Mouse (Mus musculus): ENCODE measurements at regions not wholly inside any gene's neighbourhood (a gene's known extent, or its start where the extent isn't known, plus 50 kb on each side); places are given as distances from the start of the nearest gene placed in this dataset.

- no peak overlapping the region for H3K27ac ChIP-seq (replicated peaks)
- TF ChIP-seq EP300 (optimal IDR thresholded peaks at IDR 0.05) (no peak), CTCF (IDR thresholded peaks at IDR 0.05; ENCODE audit: low read depth) (no peak)
Observed at GRCm38 (mm10) chr10:98608221-98608941, 305.8 kb upstream of the Atp2b1 start.

GRCm38 (mm10) chr10:98610708-98611107 lies 303.5 kb upstream of the Atp2b1 start:
- TF ChIP-seq EP300 (optimal IDR thresholded peaks at IDR 0.05) (no peak), CTCF (IDR thresholded peaks at IDR 0.05; ENCODE audit: low read depth) (no peak)
- no peak for ATAC-seq (ENCODE audit: low FRiP score, low TSS enrichment)
- H3K9me3 ChIP-seq (ENCODE audit: control insufficient read depth, low read length), result no peaks in the 10 kb centered on the region
- WGBS, result 60% methylated on average over 6 of the region's 6 CpGs
- H3K27me3 ChIP-seq (ENCODE audit: control insufficient read depth, insufficient read depth, low read length), result no peaks in the 10 kb centered on the region
- H3K4me3 ChIP-seq (ENCODE audit: low read depth, low read length), result no peak overlapping the region
- no peaks in the 10 kb centered on the region for H3K4me1 ChIP-seq (replicated peaks; ENCODE audit: control insufficient read depth, insufficient read depth)
- no peak for DNase-seq (ENCODE audit: low spot score)
- H3K36me3 ChIP-seq (ENCODE audit: control insufficient read depth, insufficient read depth, low read length), result no peaks in the 10 kb centered on the region
- no peak overlapping the region for H3K4me2 ChIP-seq (replicated peaks; ENCODE audit: low read depth)
- no peak overlapping the region for H3K27ac ChIP-seq (replicated peaks)
- no peak overlapping the region for H3K9ac ChIP-seq (ENCODE audit: low read length)

More at GRCm38 (mm10) chr10:98608221-98608941, 305.8 kb upstream of the Atp2b1 start:
- WGBS, result 83% methylated on average over 18 of the region's 18 CpGs
- Histone ChIP-seq H3K9me3 (ENCODE audit: control insufficient read depth, low read length) (no peaks in the 10 kb centered on the region), H3K27me3 (ENCODE audit: control insufficient read depth, insufficient read depth, low read length) (no peaks in the 10 kb centered on the region), H3K36me3 (ENCODE audit: control insufficient read depth, insufficient read depth, low read length) (no peaks in the 10 kb centered on the region), H3K4me3 (ENCODE audit: low read depth, low read length) (no peak overlapping the region), H3K4me1 (replicated peaks; ENCODE audit: control insufficient read depth, insufficient read depth) (no peaks in the 10 kb centered on the region), H3K4me2 (replicated peaks; ENCODE audit: low read depth) (no peak overlapping the region), H3K9ac (ENCODE audit: low read length) (no peak overlapping the region)
- ATAC-seq (ENCODE audit: low FRiP score, low TSS enrichment), result no peak
- no peak for DNase-seq (ENCODE audit: low spot score)

- H3K4me1 ChIP-seq (replicated peaks; ENCODE audit: control insufficient read depth, insufficient read depth), result no peaks in the 10 kb centered on the region
- H3K36me3 ChIP-seq (ENCODE audit: control insufficient read depth, insufficient read depth, low read length), result no peaks in the 10 kb centered on the region
- DNase-seq (ENCODE audit: low spot score) (no peak), ATAC-seq (ENCODE audit: low FRiP score, low TSS enrichment) (no peak)
- no peaks in the 10 kb centered on the region for H3K9me3 ChIP-seq (ENCODE audit: control insufficient read depth, low read length)
- H3K4me3 ChIP-seq (ENCODE audit: low read depth, low read length), result no peak overlapping the region
- 81% methylated on average over 4 of the region's 4 CpGs for WGBS
- TF ChIP-seq CTCF (IDR thresholded peaks at IDR 0.05; ENCODE audit: low read depth), result no peak
- no peak overlapping the region for H3K9ac ChIP-seq (ENCODE audit: low read length)
- no peak overlapping the region for H3K4me2 ChIP-seq (replicated peaks; ENCODE audit: low read depth)
- H3K27me3 ChIP-seq (ENCODE audit: control insufficient read depth, insufficient read depth, low read length), result no peaks in the 10 kb centered on the region
- no peak overlapping the region for H3K27ac ChIP-seq (replicated peaks)
Observed at GRCm38 (mm10) chr10:98611707-98612360, 302.4 kb upstream of the Atp2b1 start.

DNA sequence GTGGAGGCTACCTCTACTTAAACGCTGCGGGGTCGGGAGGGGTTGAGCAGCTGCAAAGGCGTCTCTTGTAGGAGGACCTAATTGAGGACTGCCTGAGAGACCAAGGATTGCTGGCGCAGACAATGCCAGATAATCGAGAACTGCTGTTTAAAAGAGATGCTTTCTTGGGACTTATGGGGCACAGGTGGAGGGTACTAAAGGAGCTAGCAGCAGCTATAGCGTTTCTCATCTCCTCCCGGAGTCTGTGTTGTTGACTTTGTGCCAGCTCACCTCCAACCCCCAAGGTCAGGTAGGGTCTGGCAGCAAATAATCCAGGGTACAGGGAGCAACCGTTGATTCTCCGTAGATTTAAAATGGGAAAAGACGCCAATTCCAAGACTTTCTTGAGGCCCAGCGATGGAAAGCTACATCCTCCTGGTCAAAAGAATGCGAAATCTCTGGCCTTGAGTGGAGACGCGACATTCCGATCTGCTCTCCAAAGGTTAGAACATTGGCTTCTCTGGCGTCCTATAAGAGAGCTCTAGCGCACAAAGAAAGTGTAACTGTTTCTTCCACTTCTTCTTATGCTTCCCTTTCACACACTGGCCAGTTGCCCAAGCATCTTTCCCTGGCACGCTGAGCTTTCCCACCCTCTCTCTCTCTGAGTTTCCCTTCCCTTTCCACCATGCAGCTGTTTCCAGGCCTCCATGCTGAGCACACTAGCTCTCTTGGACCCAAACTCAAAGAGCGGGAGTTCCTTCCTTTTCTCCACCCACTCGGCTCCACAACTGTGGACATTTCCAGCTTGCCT lies 295.3 kb upstream of the Atp2b1 start:
- DNase-seq (ENCODE audit: low spot score) (no peak), ATAC-seq (ENCODE audit: low FRiP score, low TSS enrichment) (no peak)
- Histone ChIP-seq H3K27me3 (ENCODE audit: control insufficient read depth, insufficient read depth, low read length) (no peaks in the 10 kb centered on the region), H3K9ac (ENCODE audit: low read length) (no peak overlapping the region), H3K4me2 (replicated peaks; ENCODE audit: low read depth) (no peak overlapping the region), H3K4me3 (ENCODE audit: low read depth, low read length) (no peak overlapping the region), H3K9me3 (ENCODE audit: control insufficient read depth, low read length) (no peaks in the 10 kb centered on the region), H3K4me1 (replicated peaks; ENCODE audit: control insufficient read depth, insufficient read depth) (no peaks in the 10 kb centered on the region), H3K36me3 (ENCODE audit: control insufficient read depth, insufficient read depth, low read length) (no peaks in the 10 kb centered on the region), H3K27ac (replicated peaks) (no peak overlapping the region)
- TF ChIP-seq CTCF (IDR thresholded peaks at IDR 0.05; ENCODE audit: low read depth) (no peak), EP300 (optimal IDR thresholded peaks at IDR 0.05) (no peak)
- 84% methylated on average over 21 of the region's 21 CpGs for WGBS

- no peaks in the 10 kb centered on the region for H3K9me3 ChIP-seq (ENCODE audit: control insufficient read depth, low read length)
- H3K4me1 ChIP-seq (replicated peaks; ENCODE audit: control insufficient read depth, insufficient read depth), result no peaks in the 10 kb centered on the region
- H3K4me2 ChIP-seq (replicated peaks; ENCODE audit: low read depth), result no peak overlapping the region
- H3K27ac ChIP-seq (replicated peaks), result no peak overlapping the region
- H3K27me3 ChIP-seq (ENCODE audit: control insufficient read depth, insufficient read depth, low read length), result no peaks in the 10 kb centered on the region
- H3K4me3 ChIP-seq (ENCODE audit: low read depth, low read length), result no peak overlapping the region
- TF ChIP-seq CTCF (IDR thresholded peaks at IDR 0.05; ENCODE audit: low read depth), result no peak
- no peak for TF ChIP-seq EP300 (optimal IDR thresholded peaks at IDR 0.05)
- H3K9ac ChIP-seq (ENCODE audit: low read length), result no peak overlapping the region
- DNase-seq (ENCODE audit: low spot score), result no peak
- H3K36me3 ChIP-seq (ENCODE audit: control insufficient read depth, insufficient read depth, low read length), result no peaks in the 10 kb centered on the region
- ATAC-seq (ENCODE audit: low FRiP score, low TSS enrichment), result no peak
- WGBS, result 59% methylated on average over 1 of the region's 1 CpGs
Observed at GRCm38 (mm10) chr10:98624103-98624502, 290.1 kb upstream of the Atp2b1 start.
